Mouse (Mus musculus) B cell, adult 2 months (primary cell): Measurements from ENCODE around the gene Mars2.

Experiments used
- DNase-seq, 2 experiments: peaks; one replicate each; pipeline ENCODE4 v3.0.0; 2022

The Mars2 gene

GRCm38 (mm10) chr1:55223026-55223425, 14.0 kb upstream of the Mars2 start:
- no peak for DNase-seq

GRCm38 (mm10) chr1:55224111-55224510, 12.9 kb upstream of the Mars2 start:
- DNase-seq: no peak

DNA sequence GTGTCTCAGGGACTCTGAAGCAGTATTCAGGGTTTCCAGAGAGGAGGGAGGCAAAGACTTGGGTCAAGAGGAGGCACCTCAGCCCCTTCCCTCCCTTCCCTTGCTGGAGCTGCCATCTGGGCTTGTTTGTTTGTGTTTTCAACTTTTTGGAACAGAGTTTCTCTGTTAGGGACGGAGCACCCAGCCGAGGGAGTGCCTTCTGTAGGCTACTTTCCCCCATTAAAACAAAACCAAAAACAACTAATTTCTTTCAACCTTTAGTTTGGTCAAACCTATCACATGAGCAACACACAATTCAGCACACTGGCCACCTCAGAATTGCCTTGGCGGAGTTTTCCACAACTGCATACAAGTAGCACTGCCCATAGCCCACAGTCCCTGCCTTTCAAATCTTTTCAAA, 11.6 kb upstream of the Mars2 start:
- DNase-seq: peak in 1 of 2 experiments; percentile 1

DNA sequence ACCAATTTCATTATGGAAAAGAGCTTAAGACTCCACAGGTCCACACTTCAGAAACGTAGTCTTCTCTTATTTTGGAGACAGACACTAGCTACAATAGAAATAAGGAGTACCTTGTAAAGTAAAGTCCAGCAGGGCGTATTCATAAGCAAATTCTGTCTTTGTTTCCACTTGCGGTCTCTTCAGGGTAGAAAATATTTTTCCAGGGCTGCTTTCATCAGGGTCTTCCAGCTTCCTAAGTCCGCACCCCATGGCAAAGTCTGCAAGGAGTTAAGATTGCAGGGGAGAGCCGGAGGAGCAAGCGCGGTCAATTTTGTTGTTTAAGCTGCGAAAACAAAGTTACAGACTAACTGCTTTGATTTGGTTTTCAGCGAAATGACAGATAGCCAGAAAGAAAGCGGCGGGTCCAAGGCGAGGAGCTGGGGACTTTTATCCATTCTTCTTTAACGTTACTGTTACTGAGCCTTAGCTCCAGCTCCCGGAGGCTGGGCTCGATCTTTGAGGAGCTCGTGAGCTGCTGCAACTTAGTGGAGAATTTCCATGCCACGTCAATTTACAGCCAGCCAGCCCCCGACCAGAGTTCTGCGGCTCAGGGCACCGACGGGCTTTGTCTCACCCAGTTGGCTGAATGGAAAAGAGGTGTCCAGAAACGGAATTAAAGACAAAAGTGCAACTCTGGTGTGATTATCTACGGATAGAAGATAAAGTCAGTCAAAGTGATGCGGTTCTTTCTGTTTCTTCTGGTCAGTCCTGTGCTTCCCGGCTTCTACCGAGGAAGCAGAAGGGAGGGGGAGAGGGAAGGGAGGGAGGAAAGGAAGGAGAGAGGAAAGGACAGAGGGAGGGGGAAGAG, 10.7 kb upstream of the Mars2 start, which contains the start of gene Rftn2:
Gene Rftn2, minus strand, starts transcription at position 772 of the 847 bp plus-strand sequence.
- DNase-seq: peak; percentile 24 to 30

GRCm38 (mm10) chr1:55227376-55227775, 9.6 kb upstream of the Mars2 start:
- peak in 1 of 2 experiments; percentile 0 for DNase-seq

GRCm38 (mm10) chr1:55228256-55228884, 8.6 kb upstream of the Mars2 start:
- DNase-seq: peak in 1 of 2 experiments; percentile 0

DNA sequence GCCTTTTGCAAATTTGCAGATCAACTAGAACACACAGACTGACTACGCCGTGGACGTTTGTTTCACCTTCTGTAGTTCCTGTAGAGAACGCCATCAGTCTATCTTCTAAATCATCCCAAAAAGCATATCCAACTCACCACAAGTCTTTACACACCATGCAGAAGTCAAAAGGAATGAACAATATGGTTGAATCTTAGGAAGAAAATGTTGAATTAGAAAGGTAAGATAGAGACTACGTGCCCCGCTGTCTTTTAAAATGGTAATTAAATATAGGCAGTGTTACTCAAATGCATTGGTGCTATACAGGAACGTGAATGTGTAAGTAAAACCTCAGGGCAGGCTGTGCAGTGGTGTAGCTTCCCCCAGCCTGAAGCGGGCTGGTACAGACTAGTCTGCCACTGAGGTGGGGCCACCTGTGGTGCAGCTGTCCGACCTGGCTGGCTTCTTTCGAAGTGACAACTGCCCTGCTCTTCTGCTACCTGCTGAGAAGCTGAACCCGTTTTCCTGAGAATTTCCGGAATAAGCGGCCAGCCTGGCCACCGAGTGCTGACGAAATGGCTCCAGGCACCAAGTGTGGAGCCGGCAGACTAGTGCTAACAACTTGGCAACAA, 2.0 kb upstream of the Mars2 start:
- DNase-seq: peak in 1 of 2 experiments; percentile 0

DNA sequence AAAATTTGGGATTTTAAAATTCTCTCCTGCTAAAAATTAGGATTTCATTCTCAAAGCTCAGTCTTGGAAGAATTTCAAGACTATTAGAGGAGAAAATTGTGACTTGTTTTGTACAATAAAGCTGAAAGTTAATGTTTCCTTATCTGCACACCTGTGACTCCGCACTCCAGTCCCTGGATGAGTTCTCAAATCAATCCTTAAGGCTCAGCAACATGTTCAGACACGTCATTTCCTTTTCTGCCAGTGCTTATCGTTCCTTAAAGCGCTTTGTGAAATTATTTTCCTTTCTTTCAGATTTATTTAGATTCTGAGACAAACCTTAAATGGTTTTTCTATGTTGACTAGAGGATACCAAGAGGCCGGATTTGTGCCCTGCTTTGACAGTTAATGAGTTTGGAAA, 490 bp upstream of the Mars2 start:
- DNase-seq: no peak

GRCm38 (mm10) chr1:55237643-55238161, 725 bp downstream of the Mars2 start:
- DNase-seq: peak in 1 of 2 experiments; percentile 52

DNA sequence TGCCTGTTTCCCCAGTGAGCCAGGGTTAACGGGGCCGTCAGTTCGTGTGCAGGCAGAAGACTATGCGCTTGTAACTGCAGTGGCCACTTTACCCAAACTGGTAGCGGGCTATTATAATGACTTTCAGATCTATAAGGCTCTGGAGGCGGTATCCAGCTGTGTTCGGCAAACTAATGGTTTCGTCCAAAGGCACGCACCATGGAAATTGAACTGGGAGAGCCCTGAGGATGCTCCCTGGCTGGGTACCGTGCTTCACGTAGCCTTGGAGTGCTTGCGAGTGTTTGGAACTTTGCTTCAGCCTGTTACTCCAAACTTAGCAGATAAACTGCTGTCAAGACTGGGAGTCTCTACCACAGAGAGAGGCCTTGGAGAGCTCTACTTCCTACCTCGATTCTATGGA, 1.5 kb downstream of the Mars2 start:
- DNase-seq: peak in 1 of 2 experiments; percentile 7

- peak; percentile 56 for DNase-seq
These were observed 2.3 kb downstream of the Mars2 start for GRCm38 (mm10) chr1:55239237-55239636.

GRCm38 (mm10) chr1:55246374-55246773, 9.4 kb downstream of the Mars2 start:
- DNase-seq: no peak

DNA sequence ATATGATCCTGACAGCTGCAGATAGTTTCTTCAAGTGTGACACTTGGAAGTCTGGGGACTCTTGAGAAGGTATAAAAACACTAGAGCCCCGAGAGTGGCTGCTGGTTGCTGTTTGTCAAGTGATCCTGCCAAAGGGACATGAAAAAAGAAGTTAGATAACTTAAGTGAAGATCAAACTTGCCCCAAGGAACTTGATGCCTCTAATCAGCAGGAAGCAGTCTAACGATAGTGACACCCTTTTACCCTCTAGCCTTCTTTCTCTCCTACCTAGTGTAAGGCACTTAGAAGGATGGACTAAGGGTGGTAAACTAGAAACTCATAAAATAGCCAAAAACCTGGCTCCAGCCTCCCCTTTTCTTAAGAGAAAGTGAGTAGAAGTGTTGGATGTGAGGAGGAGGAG, 27.4 kb downstream of the Mars2 start:
- DNase-seq: no peak

DNA sequence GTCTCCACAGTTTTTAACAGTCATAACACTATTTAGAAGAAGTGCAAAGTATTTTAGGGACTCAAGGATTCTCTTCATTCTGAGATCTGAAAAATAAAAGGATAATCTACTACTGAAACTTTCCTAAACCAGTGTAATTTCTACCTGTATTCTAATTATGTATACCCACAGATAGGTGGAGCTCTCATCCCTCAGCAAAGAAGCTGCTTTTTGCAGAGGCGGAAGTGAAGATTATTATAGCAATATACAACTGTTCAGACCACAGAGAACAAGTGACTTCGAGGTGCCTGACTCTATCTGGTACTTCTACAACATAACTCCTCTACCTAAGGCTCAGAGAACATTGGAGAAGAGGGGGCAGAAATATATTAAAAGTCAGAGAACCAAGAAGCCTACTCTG, 28.5 kb downstream of the Mars2 start:
- no peak for DNase-seq

DNA sequence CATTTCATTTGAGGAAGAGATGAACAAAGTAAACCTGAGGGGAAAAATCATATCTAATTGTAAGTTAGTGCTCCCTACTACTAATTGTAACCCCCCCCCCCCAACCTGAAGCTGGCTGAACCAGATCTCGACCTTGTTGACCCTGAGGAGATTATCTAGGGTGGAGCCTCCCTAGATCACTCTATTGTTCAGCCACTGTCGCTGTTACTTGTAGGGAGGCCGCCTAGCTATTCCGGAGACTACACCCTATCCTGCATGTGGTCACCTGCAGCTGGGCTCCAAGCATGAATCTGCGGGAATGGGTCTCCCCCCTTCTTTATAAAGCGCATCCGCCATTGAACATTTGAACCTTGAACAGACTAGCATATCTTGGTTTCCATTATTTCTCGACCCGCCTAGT, 42.1 kb downstream of the Mars2 start:
- DNase-seq: no peak
